Mouse (Mus musculus) neural tube, embryonic 10.5 days (tissue): ENCODE measurements around the gene Cspg4.
A peak's percentile ranks its signal among the peaks of the same experiment; 100 is the strongest.

ENCODE experiments used
- DNase-seq: peaks from one replicate; pipeline ENCODE4 v3.0.0-alpha.2; 2017; ENCODE audit warnings: low spot score; ENCODE audit errors: extremely low spot score

Gene Cspg4

DNA sequence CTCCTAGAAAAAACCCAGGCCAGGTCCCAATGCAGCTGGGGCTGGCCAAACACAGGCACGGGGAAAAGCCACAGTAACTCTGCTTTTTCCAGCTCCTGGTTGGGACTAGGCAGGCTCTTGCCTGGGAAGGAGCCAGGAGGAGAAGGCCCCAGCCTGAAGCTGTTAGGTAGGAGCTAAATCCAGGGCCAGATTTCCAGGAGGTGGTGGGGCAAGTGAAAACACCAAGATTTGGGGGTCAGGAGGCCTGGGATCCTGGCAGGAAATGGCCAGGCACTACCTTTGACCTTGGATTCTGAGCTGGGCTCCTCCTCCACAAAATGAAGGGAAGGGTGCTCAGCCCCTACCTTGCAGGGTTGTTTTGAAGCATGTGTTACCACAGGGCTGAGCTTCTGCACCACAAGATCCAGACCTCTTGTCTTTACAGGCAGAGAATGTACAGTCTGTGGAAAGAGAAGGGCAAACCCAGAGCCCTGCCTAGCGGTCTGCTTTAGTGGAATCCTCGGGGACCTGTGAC is 560 bp upstream of the Cspg4 start, which contains the start of gene Odf3l1:
Gene Odf3l1 (minus strand): TSS at position 464 of the 514 bp plus-strand sequence.
- no peak for DNase-seq

DNA sequence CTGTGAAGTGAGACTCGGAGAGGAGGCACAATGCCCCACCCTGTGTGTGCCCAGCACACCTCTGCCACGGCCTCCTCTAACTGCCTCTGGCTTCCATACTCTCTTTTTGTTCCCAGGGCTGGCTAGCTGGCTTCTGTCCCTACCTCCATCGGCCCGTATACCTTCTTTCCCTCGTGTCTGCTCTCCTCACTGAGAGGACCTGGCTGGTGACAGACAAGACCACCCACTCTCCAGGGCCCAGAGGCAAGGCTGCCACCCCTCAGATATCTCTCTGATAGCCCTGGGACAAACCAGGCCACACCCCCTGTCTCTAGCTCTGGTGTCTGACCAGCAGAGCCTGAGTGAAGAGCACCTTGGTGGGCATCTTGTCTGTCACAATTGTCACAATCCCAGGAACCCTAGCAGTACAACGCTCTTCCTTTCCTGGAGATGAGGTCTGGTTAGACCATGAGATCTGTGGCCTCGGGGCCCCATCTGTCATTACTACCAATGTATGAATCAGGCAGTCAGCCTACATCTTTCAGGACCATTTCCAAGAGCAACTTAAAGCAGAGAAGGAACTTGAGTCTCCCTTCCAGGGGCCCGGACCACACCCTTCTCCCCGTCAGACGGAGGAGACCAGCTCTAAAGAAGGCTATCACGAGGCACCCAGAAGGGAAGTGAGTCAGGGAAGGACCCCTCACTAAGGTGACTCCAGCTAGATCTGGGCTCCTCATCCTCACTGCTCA is 1.0 kb downstream of the Cspg4 start:
- DNase-seq: no peak

DNA sequence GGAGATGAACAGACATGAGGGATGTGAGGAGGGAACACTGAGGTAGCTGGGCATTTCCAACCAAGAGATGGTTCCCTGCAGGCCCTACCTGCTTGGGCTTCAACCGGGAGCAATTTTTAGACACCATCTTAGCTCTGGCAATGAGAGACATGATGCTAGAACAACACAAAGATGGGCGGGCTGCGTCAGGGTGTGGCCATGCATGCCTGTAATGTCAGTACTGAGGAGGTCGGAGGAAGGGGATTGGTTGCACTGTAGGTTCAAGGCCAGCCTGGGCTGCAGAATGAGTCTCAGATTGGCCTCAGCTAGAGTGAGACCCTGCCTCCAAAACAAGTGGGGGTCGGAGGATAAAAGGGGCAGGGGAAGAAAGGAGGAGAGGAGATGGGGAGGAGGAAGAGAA is 1.6 kb downstream of the Cspg4 start:
- DNase-seq: no peak

DNA sequence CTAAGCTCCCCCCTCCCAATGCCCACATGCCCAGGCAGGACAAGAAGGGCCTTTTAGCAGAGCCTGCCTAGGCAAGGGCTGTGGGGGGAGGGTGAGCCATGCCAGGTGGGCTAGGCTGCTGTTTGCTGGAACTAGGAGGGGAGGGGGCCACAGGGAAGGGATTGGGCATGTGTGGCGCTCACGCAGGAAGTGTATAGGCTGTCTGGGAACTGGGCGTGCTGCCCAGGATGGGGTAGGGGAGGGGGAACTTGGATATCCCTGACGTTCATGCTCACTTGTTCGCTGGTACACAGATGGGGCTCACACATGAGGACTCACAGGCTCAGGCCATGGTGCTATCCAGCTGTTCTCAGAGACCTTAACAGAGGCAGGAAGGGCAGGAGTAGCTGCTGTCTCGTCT is 3.5 kb downstream of the Cspg4 start:
- DNase-seq: no peak

- DNase-seq: no peak
Measured at GRCm38 (mm10) chr9:56869552-56869951, 4.7 kb downstream of the Cspg4 start.

- no peak for DNase-seq
Measured at GRCm38 (mm10) chr9:56870778-56871177, 5.9 kb downstream of the Cspg4 start.

GRCm38 (mm10) chr9:56871191-56871590 is 6.4 kb downstream of the Cspg4 start:
- no peak for DNase-seq

DNA sequence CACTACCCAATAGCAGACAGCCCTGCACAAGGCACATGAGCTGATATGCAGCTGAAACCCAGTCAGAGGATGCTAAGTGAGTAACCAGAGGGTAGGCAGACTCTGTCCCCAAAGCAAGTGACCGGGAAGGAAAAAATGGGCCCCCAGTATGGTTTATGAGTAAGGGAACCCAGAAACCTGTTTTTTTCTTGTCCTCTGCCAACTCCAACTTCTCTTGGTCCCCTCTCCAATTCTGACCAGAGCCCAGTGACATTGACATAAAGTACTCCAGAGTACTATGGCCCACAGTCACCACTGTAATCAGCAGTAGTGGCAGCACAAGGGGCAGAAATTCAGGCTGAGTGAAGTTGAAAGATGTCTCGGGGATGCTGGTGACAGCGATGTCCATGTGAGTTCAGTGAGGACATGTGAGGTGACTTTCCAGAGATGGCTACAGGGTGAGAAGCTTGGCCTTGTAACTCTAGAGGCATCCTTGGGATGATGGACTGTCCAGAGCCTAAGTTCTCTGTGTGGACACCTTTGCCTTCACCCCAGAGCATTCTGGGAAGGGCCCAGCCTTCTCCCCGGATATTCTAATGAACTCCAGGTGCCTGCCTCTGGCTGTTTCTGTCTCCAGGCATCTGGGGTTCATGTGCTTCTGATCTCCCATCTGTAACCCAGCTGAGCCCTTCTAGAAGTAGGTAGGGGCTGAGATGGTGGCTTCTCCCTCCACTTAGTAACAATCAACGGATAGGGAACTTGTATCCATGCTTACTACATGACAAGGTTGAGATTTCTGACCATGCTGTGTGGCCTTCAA is 7.5 kb downstream of the Cspg4 start:
- no peak for DNase-seq

- no peak for DNase-seq
Measured at GRCm38 (mm10) chr9:56873097-56873496, 8.3 kb downstream of the Cspg4 start.

DNA sequence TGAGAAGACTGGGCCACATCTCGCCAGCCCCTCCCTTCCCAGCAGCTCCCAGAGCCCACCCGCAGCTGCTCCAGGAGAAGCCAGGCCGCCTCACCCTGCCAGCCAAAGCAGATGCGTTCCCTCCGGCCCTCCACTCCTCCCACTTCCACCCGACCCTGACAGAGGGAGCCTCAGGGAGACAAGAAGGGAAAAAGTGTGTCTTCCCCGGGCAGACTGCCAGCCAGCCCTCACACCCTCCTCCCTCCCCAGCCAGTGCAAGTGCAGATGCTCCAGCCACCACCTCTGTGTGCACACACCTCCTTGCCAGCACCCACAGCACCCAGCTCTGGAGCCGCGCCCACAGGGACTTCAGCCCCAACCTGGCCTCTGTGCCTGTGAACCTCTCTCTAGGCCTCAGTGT is 12.0 kb downstream of the Cspg4 start:
- DNase-seq: no peak

- DNase-seq: no peak
Measured at GRCm38 (mm10) chr9:56877284-56877683, 12.5 kb downstream of the Cspg4 start.

GRCm38 (mm10) chr9:56880790-56881189 is 16.0 kb downstream of the Cspg4 start:
- DNase-seq: no peak

- DNase-seq: no peak
Measured at GRCm38 (mm10) chr9:56881539-56882082, 16.8 kb downstream of the Cspg4 start.

- DNase-seq: no peak
Measured at GRCm38 (mm10) chr9:56882283-56882682, 17.4 kb downstream of the Cspg4 start.

DNA sequence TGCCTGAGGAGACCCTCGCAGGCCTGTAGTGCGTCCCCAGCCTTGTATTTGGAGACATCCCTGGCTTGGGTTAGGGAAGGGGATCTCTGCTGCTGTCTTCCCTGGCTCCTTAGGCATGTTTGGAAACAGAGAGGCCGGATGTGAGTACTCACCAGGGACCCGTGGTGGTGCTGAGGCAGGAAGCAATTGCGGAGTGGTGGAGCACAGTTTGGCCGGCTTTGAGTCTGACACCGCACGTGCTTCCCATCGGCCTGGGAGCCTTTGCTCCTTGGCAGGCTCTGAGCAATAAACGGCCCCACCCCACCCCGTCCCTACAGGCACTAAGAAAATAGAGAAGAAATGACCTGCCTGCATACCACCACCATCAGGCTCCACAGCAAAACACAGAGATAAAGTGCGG is 18.0 kb downstream of the Cspg4 start:
- no peak for DNase-seq

DNA sequence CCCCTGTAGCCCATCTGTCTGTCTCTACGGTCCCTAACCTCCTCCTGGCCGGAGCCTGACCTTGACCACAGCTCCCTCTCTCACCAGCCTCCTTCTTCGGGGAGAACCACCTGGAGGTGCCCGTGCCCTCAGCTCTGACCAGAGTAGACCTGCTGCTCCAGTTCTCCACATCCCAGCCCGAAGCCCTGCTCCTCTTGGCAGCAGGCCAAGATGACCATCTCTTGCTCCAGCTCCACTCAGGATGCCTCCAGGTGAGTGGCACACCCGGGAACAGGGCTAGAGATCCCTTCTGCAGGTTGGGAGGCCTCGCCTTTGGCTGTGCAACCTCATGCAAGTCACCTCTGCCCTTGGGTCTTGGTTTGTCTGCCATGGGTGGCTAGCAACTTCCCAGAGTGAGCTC is 18.6 kb downstream of the Cspg4 start:
- no peak for DNase-seq

DNA sequence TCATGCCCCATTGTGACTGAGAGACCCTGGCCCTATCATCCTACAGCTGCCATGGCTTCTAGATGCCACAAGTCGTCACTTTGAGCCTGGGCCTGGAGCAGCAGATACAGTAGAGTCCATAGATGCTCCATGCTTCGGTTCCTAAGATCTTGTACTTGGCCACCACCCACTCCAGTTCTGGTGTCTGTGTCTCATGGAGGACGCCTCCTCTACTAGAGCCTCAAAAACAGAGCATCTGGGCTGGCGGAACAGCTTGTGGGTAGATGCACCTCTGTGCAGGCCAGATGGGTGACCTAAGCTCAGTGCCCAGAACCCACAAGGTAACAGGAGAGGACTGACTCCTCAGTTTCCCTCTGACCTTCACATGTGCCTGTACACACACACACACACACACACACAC is 19.5 kb downstream of the Cspg4 start:
- DNase-seq: no peak

DNA sequence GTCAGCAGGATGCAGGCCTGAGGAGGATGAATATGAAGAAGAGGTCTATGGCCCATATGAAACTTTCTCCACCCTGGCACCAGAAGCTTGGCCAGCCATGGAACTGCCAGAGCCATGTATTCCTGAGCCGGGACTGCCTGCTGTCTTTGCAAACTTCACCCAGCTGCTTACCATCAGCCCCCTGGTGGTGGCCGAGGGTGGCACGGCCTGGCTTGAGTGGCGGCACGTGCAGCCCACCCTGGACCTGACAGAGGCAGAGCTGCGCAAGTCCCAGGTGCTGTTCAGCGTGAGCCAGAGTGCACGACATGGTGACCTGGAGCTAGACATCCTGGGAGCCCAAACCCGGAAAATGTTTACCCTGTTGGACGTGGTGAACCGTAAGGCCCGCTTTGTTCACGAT is 21.3 kb downstream of the Cspg4 start:
- peak; percentile 56 for DNase-seq

- no peak for DNase-seq
Measured at GRCm38 (mm10) chr9:56886601-56887000, 21.8 kb downstream of the Cspg4 start.

- no peak for DNase-seq
Measured at GRCm38 (mm10) chr9:56887581-56887980, 22.7 kb downstream of the Cspg4 start.

DNA sequence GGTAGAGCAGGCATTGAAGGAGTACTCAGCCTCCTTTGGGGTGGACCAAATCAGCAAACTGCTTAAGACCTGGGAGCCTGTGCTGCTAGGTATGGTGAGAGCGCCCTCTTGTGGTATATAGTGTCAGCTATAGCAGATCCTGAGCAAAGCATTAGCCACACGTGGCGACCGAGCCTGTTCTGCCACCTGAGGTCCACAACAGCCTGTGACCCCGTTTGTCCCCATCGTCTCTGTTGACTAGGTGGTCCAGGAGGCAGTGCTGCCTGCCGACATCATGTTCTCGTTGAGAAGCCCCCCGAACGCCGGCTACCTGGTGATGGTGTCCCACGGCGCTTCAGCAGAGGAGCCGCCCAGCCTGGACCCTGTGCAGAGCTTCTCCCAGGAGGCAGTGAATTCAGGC is 25.0 kb downstream of the Cspg4 start:
- peak; percentile 70 for DNase-seq

DNA sequence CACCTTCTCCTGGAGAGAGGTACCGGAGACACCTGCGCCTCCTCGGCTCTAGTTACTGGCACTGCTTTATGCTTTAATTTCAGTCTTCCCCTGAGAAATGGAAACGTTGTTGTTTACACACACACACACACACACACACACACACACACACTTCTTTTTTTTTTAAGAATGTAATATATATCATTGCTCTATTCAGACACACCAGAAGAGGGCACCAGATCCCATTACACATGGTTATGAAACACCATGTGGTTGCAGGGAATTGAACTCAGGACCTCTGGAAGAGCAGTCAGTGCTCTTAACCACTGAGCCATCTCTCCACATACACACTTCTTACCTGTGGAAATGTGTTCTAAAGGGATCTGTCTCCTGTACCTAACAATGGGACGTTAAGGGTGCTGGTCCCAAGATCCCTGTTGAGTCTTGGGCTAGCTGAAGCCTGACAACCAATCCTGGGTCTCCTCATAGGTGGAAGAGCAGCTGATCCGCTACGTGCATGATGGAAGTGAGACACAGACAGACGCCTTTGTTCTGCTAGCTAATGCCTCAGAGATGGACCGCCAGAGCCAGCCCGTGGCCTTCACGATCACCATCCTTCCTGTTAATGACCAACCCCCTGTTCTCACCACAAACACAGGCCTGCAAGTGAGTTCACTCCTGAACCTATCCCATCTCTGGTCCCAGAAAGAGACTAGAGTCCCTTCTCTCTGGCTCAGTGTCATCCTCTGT is 25.9 kb downstream of the Cspg4 start:
- no peak for DNase-seq
